In genomic region chr15:86188746-86189470, GRCm38 (mm10) we compare ENCODE assay signal across 8 mouse cellular contexts. TPM values are rescaled to one million over a fixed set of nuclear protein-coding genes. Genes with fewer than 3 reads are reported as not detected.
DNase-seq lines count a peak whose midpoint lies in the region; ATAC-seq and TF ChIP-seq lines count a peak whose summit lies in the region.

No protein-coding gene starts in this region.

- 39% methylated on average over 10 of the region's 10 CpGs for WGBS in liver, embryonic 12.5 days (ENCODE audit: insufficient replicate concordance)
- 29% methylated on average over 10 of the region's 10 CpGs for WGBS in intestine, postnatal 0 days
- WGBS in stomach, embryonic 14.5 days: 28% methylated on average over 10 of the region's 10 CpGs

- peak; percentile 37 for DNase-seq in liver
- peak; percentile 51 for DNase-seq in brain, embryonic 14.5 days (ENCODE audit: low read depth)
- peak; percentile 87 for DNase-seq in gastrocnemius, postnatal 25 days
- peak; percentile 93 to 95 for DNase-seq in lung, adult 18-20 months

- TF ChIP-seq CTCF in brain, embryonic 14.5 days (IDR thresholded peaks at IDR 0.05; ENCODE audit: borderline replicate concordance, extremely low read depth, insufficient read depth, insufficient read length): no peak
- TF ChIP-seq CTCF in intestine, postnatal 0 days (IDR thresholded peaks at IDR 0.05; ENCODE audit: low read depth): peak; percentile 30

- no peak overlapping the region for H3K9ac ChIP-seq in liver, embryonic 12.5 days
- H3K9ac ChIP-seq in intestine, postnatal 0 days (ENCODE audit: low read depth, low read length): no peak overlapping the region
- no peak overlapping the region for H3K9ac ChIP-seq in stomach, embryonic 14.5 days (replicated peaks; ENCODE audit: low read depth, low read length)

- no peaks in the 10 kb centered on the region for H3K36me3 ChIP-seq in liver, embryonic 12.5 days
- no peaks in the 10 kb centered on the region for H3K36me3 ChIP-seq in intestine, postnatal 0 days (ENCODE audit: control insufficient read depth, insufficient read depth)
- no peaks in the 10 kb centered on the region for H3K36me3 ChIP-seq in stomach, embryonic 14.5 days (ENCODE audit: control insufficient read depth, insufficient read depth, low read length)

- TF ChIP-seq POLR2A in brain, embryonic 14.5 days (IDR thresholded peaks at IDR 0.05; ENCODE audit: borderline replicate concordance, extremely low read depth, insufficient read depth, insufficient read length, poor library complexity, severe bottlenecking): no peak

- peaks cover 41% of the 10 kb centered on the region for H3K27me3 ChIP-seq in liver, embryonic 12.5 days (replicated peaks)
- H3K27me3 ChIP-seq in intestine, postnatal 0 days (replicated peaks; ENCODE audit: control insufficient read depth, insufficient read depth, low read length): no peaks in the 10 kb centered on the region
- no peaks in the 10 kb centered on the region for H3K27me3 ChIP-seq in stomach, embryonic 14.5 days (ENCODE audit: control insufficient read depth, insufficient read depth, low read length)

- H3K4me3 ChIP-seq in liver, embryonic 12.5 days: no peak overlapping the region
- no peak overlapping the region for H3K4me3 ChIP-seq in intestine, postnatal 0 days (ENCODE audit: low read depth, low read length)
- no peak overlapping the region for H3K4me3 ChIP-seq in stomach, embryonic 14.5 days (ENCODE audit: low read depth, low read length)

- peaks cover 23% of the 10 kb centered on the region for H3K4me1 ChIP-seq in liver, embryonic 12.5 days
- no peaks in the 10 kb centered on the region for H3K4me1 ChIP-seq in intestine, postnatal 0 days (replicated peaks; ENCODE audit: control insufficient read depth, insufficient read depth, low read length)
- H3K4me1 ChIP-seq in stomach, embryonic 14.5 days (ENCODE audit: control insufficient read depth, insufficient read depth, low read length): peaks cover 18% of the 10 kb centered on the region; the same call in 1 of the 2 replicates

- no peaks in the 10 kb centered on the region for H3K9me3 ChIP-seq in liver, embryonic 12.5 days (replicated peaks)
- no peaks in the 10 kb centered on the region for H3K9me3 ChIP-seq in intestine, postnatal 0 days (ENCODE audit: control insufficient read depth)
- no peaks in the 10 kb centered on the region for H3K9me3 ChIP-seq in stomach, embryonic 14.5 days (ENCODE audit: control insufficient read depth, low read depth, low read length)

- ATAC-seq in liver, embryonic 12.5 days: no peak
- peak; percentile 47 for ATAC-seq in intestine, postnatal 0 days
- 0 out of 2 replicates have a peak, but pooled peaks have one; percentile 7 for ATAC-seq in stomach, embryonic 14.5 days (ENCODE audit: insufficient number of reproducible peaks, insufficient read depth, low FRiP score, low read depth)
- ATAC-seq in erythroid progenitor cell, adult 5-6 weeks (replicated peaks; ENCODE audit: low FRiP score, poor library complexity, severe bottlenecking): no peak

- no peak overlapping the region for H3K27ac ChIP-seq in liver, embryonic 12.5 days
- H3K27ac ChIP-seq in intestine, postnatal 0 days (ENCODE audit: low read depth, low read length): no peak overlapping the region
- no peak overlapping the region; the same call in 1 of the 2 replicates for H3K27ac ChIP-seq in stomach, embryonic 14.5 days (ENCODE audit: low read length)

- no peak overlapping the region for H3K4me2 ChIP-seq in liver, embryonic 12.5 days
- H3K4me2 ChIP-seq in intestine, postnatal 0 days (replicated peaks; ENCODE audit: low read depth): no peak overlapping the region
- H3K4me2 ChIP-seq in stomach, embryonic 14.5 days (replicated peaks; ENCODE audit: low read depth, low read length): no peak overlapping the region

RNA-seq across cellular contexts. Expression of gene Cerk, which starts 3.0 kb away (rescaled TPM):
- polyA plus RNA-seq in liver, embryonic 12.5 days (2016; fragmentation: Nextera tagmentation; extraction: Ambion mirVana): 5.7 and 5.9 TPM in 2 replicates
- 27.3 and 32.0 TPM in 2 replicates for polyA plus RNA-seq in brain, embryonic 14.5 days (2012; rRNA removed)
- total RNA-seq in gastrocnemius, postnatal 25 days (2021): 1 to 10 TPM; 4.6 to 4.9 TPM
- polyA plus RNA-seq in intestine, postnatal 0 days (2015; fragmentation: Nextera tagmentation; extraction: Ambion mirVana): 4.1 and 4.2 TPM in 2 replicates
- 10.3 and 13.1 TPM in 2 replicates for polyA plus RNA-seq in stomach, embryonic 14.5 days (2014; fragmentation: Nextera tagmentation; extraction: Ambion mirVana)
- total RNA-seq in erythroid progenitor cell, adult 5-6 weeks (2015; ENCODE audit: low replicate concordance): 7.9 and 10.1 TPM in 2 replicates
- 5.5 and 10.0 TPM in 2 replicates for total RNA-seq in erythroid progenitor cell, adult 5-6 weeks (2017; ENCODE audit: low replicate concordance)

RNA-seq across cellular contexts. Expression of gene Tbc1d22a, which starts 25.4 kb away (rescaled TPM):
- polyA plus RNA-seq in liver, embryonic 12.5 days (2016; fragmentation: Nextera tagmentation; extraction: Ambion mirVana): 8.8 and 9.2 TPM in 2 replicates
- 16.8 and 21.8 TPM in 2 replicates for polyA plus RNA-seq in brain, embryonic 14.5 days (2012; rRNA removed)
- 10 to 100 TPM; 12.0 to 13.2 TPM for total RNA-seq in gastrocnemius, postnatal 25 days (2021)
- polyA plus RNA-seq in intestine, postnatal 0 days (2015; fragmentation: Nextera tagmentation; extraction: Ambion mirVana): 15.3 and 16.7 TPM in 2 replicates
- 9.3 and 9.7 TPM in 2 replicates for polyA plus RNA-seq in stomach, embryonic 14.5 days (2014; fragmentation: Nextera tagmentation; extraction: Ambion mirVana)
- 7.6 and 9.2 TPM in 2 replicates for total RNA-seq in erythroid progenitor cell, adult 5-6 weeks (2015; ENCODE audit: low replicate concordance)
- 8.2 and 12.9 TPM in 2 replicates for total RNA-seq in erythroid progenitor cell, adult 5-6 weeks (2017; ENCODE audit: low replicate concordance)

Comparison
In these comparisons a context has a peak if more than half of its experiments do, and no peak if none do; other contexts are left out.
1. DNase-seq: peak in every context shown above with its lines; median percentile 94 in lung, adult 18-20 months; 87 in gastrocnemius, postnatal 25 days; 51 in brain, embryonic 14.5 days; 37 in liver.
2. ATAC-seq: peak in intestine, postnatal 0 days (single experiment) and stomach, embryonic 14.5 days (single experiment); none in liver, embryonic 12.5 days (single experiment) and erythroid progenitor cell, adult 5-6 weeks (single experiment).